Mouse (Mus musculus) erythroblast, embryonic 14.5 days (primary cell): ENCODE results near the gene Slu7.

Experiments
- GATA1 ChIP-seq: IDR thresholded peaks from 2 replicates; pipeline ENCODE4 v1.6.1; 2012; ENCODE audit warnings: low read length, inconsistent platforms, mixed read lengths
- TAL1 ChIP-seq: IDR thresholded peaks from 3 replicates; pipeline ENCODE4 v1.6.1; 2012; ENCODE audit warnings: low read length, inconsistent platforms, mixed read lengths

GRCm38 (mm10) chr11:43485855-43486254 is 52.3 kb downstream of the Slu7 start:
- TF ChIP-seq TAL1 (no peak), GATA1 (no peak)
